Mouse (Mus musculus) macrophage (primary cell): ENCODE measurements at regions not wholly inside any gene's neighbourhood (a gene's known extent, or its start where the extent isn't known, plus 50 kb on each side); places are given as distances from the start of the nearest gene placed in this dataset.

ENCODE experiments used
- H3K27ac ChIP-seq: fragments of 350-480 bp; formaldehyde crosslinking; 2 replicates; pipeline ENCODE4 v1.9.0; 2021
- H3K36me3 ChIP-seq: fragments of 350-480 bp; formaldehyde crosslinking; 2 replicates; pipeline ENCODE4 v1.9.0; 2021; ENCODE audit errors: inconsistent target
- H3K4me3 ChIP-seq: fragments of 350-480 bp; formaldehyde crosslinking; 2 replicates; pipeline ENCODE4 v1.9.0; 2021; ENCODE audit errors: inconsistent target
- H3K79me2 ChIP-seq: fragments of 350-480 bp; formaldehyde crosslinking; 2 replicates; pipeline ENCODE4 v1.9.0; 2021; ENCODE audit errors: inconsistent target
- WGBS: methylation state at CpG from one replicate; pipeline ENCODE4 v1.1.7; 2026; ENCODE audit warnings: inconsistent platforms; ENCODE audit not compliant: missing documents; 5-methylcytosine and 5-hydroxymethylcytosine counted together

GRCm38 (mm10) chr11:45256019-45256418 is 595.8 kb upstream of the Clint1 start:
- no peak overlapping the region for H3K4me3 ChIP-seq
- no peaks in the 10 kb centered on the region for H3K79me2 ChIP-seq
- H3K36me3 ChIP-seq, result no peaks in the 10 kb centered on the region
- H3K27ac ChIP-seq, result no peak overlapping the region

GRCm38 (mm10) chr11:45262198-45262597 is 589.7 kb upstream of the Clint1 start:
- 81% methylated on average over 7 of the region's 7 CpGs for WGBS
- Histone ChIP-seq H3K36me3 (no peaks in the 10 kb centered on the region), H3K79me2 (no peaks in the 10 kb centered on the region)

GRCm38 (mm10) chr11:45264001-45264400 is 587.9 kb upstream of the Clint1 start:
- no peaks in the 10 kb centered on the region for H3K79me2 ChIP-seq
- WGBS, result 97% methylated on average over 3 of the region's 3 CpGs
- no peak overlapping the region for H3K27ac ChIP-seq
- no peaks in the 10 kb centered on the region for H3K36me3 ChIP-seq
- no peak overlapping the region for H3K4me3 ChIP-seq

More at GRCm38 (mm10) chr11:45262198-45262597, 589.7 kb upstream of the Clint1 start:
- Histone ChIP-seq H3K27ac (no peak overlapping the region), H3K4me3 (no peak overlapping the region)

GRCm38 (mm10) chr11:45265171-45265988 is 586.5 kb upstream of the Clint1 start:
- no peaks in the 10 kb centered on the region for H3K79me2 ChIP-seq
- WGBS, result 95% methylated on average over 15 of the region's 17 CpGs

GRCm38 (mm10) chr11:45265989-45266302 is 585.9 kb upstream of the Clint1 start:
- Histone ChIP-seq H3K36me3 (no peaks in the 10 kb centered on the region), H3K4me3 (no peak overlapping the region), H3K27ac (no peak overlapping the region), H3K79me2 (no peaks in the 10 kb centered on the region)
- 94% methylated on average over 4 of the region's 4 CpGs for WGBS

More at GRCm38 (mm10) chr11:45265171-45265988, 586.5 kb upstream of the Clint1 start:
- H3K36me3 ChIP-seq, result no peaks in the 10 kb centered on the region
- no peak overlapping the region for H3K4me3 ChIP-seq
- H3K27ac ChIP-seq, result no peak overlapping the region

- H3K4me3 ChIP-seq, result no peak overlapping the region
- no peaks in the 10 kb centered on the region for H3K79me2 ChIP-seq
- WGBS, result 89% methylated on average over 5 of the region's 5 CpGs
- no peak overlapping the region for H3K27ac ChIP-seq
- no peaks in the 10 kb centered on the region for H3K36me3 ChIP-seq
These were observed 582.6 kb upstream of the Clint1 start for GRCm38 (mm10) chr11:45269215-45269614.

- no peaks in the 10 kb centered on the region for H3K36me3 ChIP-seq
- no peaks in the 10 kb centered on the region for H3K79me2 ChIP-seq
- H3K27ac ChIP-seq, result no peak overlapping the region
- H3K4me3 ChIP-seq, result no peak overlapping the region
- WGBS, result 48% methylated on average over 3 of the region's 3 CpGs
These were observed 580.6 kb upstream of the Clint1 start for GRCm38 (mm10) chr11:45271206-45271605.

- H3K79me2 ChIP-seq, result no peaks in the 10 kb centered on the region
- H3K36me3 ChIP-seq, result no peaks in the 10 kb centered on the region
- H3K27ac ChIP-seq, result no peak overlapping the region
- 90% methylated on average over 10 of the region's 10 CpGs for WGBS
- H3K4me3 ChIP-seq, result no peak overlapping the region
These were observed 577.3 kb upstream of the Clint1 start for GRCm38 (mm10) chr11:45274446-45275119.

- WGBS, result 92% methylated on average over 3 of the region's 3 CpGs
- Histone ChIP-seq H3K4me3 (no peak overlapping the region), H3K79me2 (no peaks in the 10 kb centered on the region), H3K36me3 (no peaks in the 10 kb centered on the region), H3K27ac (no peak overlapping the region)
These were observed 576.7 kb upstream of the Clint1 start for GRCm38 (mm10) chr11:45275170-45275569.

GRCm38 (mm10) chr11:45296772-45297171 is 555.1 kb upstream of the Clint1 start:
- H3K4me3 ChIP-seq, result no peak overlapping the region
- no peaks in the 10 kb centered on the region for H3K79me2 ChIP-seq
- 73% methylated on average over 2 of the region's 2 CpGs for WGBS
- H3K36me3 ChIP-seq, result no peaks in the 10 kb centered on the region
- H3K27ac ChIP-seq, result no peak overlapping the region

GRCm38 (mm10) chr11:45311934-45312333 is 539.9 kb upstream of the Clint1 start:
- H3K27ac ChIP-seq, result no peak overlapping the region
- no peaks in the 10 kb centered on the region for H3K79me2 ChIP-seq
- no peak overlapping the region for H3K4me3 ChIP-seq
- no peaks in the 10 kb centered on the region for H3K36me3 ChIP-seq
- 90% methylated on average over 6 of the region's 6 CpGs for WGBS

GRCm38 (mm10) chr11:45323766-45324165 is 528.1 kb upstream of the Clint1 start:
- no peak overlapping the region for H3K27ac ChIP-seq
- WGBS, result 81% methylated on average over 5 of the region's 5 CpGs
- H3K4me3 ChIP-seq, result no peak overlapping the region
- H3K79me2 ChIP-seq, result no peaks in the 10 kb centered on the region
- no peaks in the 10 kb centered on the region for H3K36me3 ChIP-seq

GRCm38 (mm10) chr11:45330319-45330718 is 521.5 kb upstream of the Clint1 start:
- Histone ChIP-seq H3K27ac (no peak overlapping the region), H3K4me3 (no peak overlapping the region), H3K36me3 (no peaks in the 10 kb centered on the region), H3K79me2 (no peaks in the 10 kb centered on the region)
- WGBS, result 56% methylated on average over 2 of the region's 2 CpGs

GRCm38 (mm10) chr11:45333756-45334155 is 518.1 kb upstream of the Clint1 start:
- no peak overlapping the region for H3K27ac ChIP-seq
- H3K4me3 ChIP-seq, result no peak overlapping the region
- WGBS, result 67% methylated on average over 3 of the region's 3 CpGs
- no peaks in the 10 kb centered on the region for H3K79me2 ChIP-seq
- H3K36me3 ChIP-seq, result no peaks in the 10 kb centered on the region

- no peaks in the 10 kb centered on the region for H3K79me2 ChIP-seq
- H3K27ac ChIP-seq, result no peak overlapping the region
- H3K4me3 ChIP-seq, result no peak overlapping the region
- no peaks in the 10 kb centered on the region for H3K36me3 ChIP-seq
These were observed 502.5 kb upstream of the Clint1 start for GRCm38 (mm10) chr11:45349331-45349730.
